Mouse (Mus musculus): ENCODE results near the gene Cfap52. TPM values are rescaled to one million over a fixed set of nuclear protein-coding genes. Genes with fewer than 3 reads are reported as not detected.

Cfap52 gene
- polyA plus RNA-seq, 2 experiments: 1.0 to 1.3 TPM

DNA sequence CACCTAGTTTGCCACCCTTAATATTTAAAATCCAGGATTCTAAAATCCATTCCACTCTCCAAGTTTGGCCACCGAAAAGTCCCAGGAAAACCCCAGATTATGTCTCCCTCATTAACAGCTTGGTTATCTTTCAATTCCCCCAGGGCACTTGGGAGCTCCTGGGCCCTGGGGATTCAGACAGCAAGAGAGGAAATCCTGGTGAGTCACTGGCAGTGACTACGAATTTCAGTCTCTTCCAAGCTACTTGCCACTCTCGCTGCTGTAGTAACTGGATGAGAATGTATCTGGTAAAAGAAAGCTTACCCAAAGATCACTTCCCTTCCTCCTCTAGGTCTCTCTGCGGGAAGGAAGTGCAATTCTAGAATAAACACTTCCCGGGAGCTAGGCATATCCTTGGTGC, 45.9 kb downstream of the Cfap52 start:
- H3K4me2 ChIP-seq (replicated peaks; ENCODE audit: low read depth, low read length, severe bottlenecking): no peak overlapping the region
- no peaks in the 10 kb centered on the region for H3K36me3 ChIP-seq (ENCODE audit: control insufficient read depth, insufficient read depth, low read length)
- no peaks in the 10 kb centered on the region for H3K9me3 ChIP-seq (ENCODE audit: control insufficient read depth, low read length)
- no peak overlapping the region for H3K4me3 ChIP-seq (replicated peaks; ENCODE audit: low read length)
- H3K4me1 ChIP-seq (ENCODE audit: control insufficient read depth, insufficient read depth, low read length): peaks cover 2% of the 10 kb centered on the region; the same call in 1 of the 2 replicates
- no peak for TF ChIP-seq POLR2A (IDR thresholded peaks at IDR 0.05; ENCODE audit: borderline replicate concordance, extremely low read depth, insufficient read depth, insufficient read length)
- no peak overlapping the region for H3K27ac ChIP-seq (replicated peaks; ENCODE audit: low read depth, low read length)
- no peak overlapping the region for H3K9ac ChIP-seq (ENCODE audit: low read depth, low read length, severe bottlenecking)
- no peak for DNase-seq (ENCODE audit: low spot score)
- H3K27me3 ChIP-seq (ENCODE audit: control insufficient read depth, insufficient read depth, low read length): peaks cover 20% of the 10 kb centered on the region
- ATAC-seq (ENCODE audit: low FRiP score, low read depth): no peak
- WGBS: 81% methylated on average over 5 of the region's 5 CpGs

DNA sequence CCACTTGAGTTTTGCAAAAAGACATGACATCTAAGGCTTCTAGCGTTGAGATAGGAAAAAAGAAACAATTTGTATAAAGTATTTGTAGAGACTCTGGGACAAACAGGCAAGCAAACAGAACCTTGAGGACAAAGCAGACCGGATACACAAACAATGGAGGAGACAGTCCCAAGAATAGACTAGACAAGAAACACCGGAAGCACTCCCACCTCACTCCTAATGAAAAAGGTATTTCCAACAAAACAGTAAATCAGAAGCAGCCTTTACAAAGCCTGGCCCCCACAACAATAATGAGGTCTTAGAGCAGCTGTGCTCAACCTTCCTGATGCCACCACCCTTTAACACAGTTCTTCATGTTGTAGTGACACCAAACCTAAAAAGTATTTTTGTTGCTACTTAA, 48.3 kb downstream of the Cfap52 start:
- H3K9me3 ChIP-seq (ENCODE audit: control insufficient read depth, low read length): no peaks in the 10 kb centered on the region
- DNase-seq (ENCODE audit: low spot score) (no peak), ATAC-seq (ENCODE audit: low FRiP score, low read depth) (no peak)
- H3K36me3 ChIP-seq (ENCODE audit: control insufficient read depth, insufficient read depth, low read length): no peaks in the 10 kb centered on the region
- no peak overlapping the region for H3K4me2 ChIP-seq (replicated peaks; ENCODE audit: low read depth, low read length, severe bottlenecking)
- H3K27me3 ChIP-seq (ENCODE audit: control insufficient read depth, insufficient read depth, low read length): peaks cover 20% of the 10 kb centered on the region
- no peak for TF ChIP-seq POLR2A (IDR thresholded peaks at IDR 0.05; ENCODE audit: borderline replicate concordance, extremely low read depth, insufficient read depth, insufficient read length)
- no peaks in the 10 kb centered on the region; the same call in 1 of the 2 replicates for H3K4me1 ChIP-seq (ENCODE audit: control insufficient read depth, insufficient read depth, low read length)
- H3K4me3 ChIP-seq (replicated peaks; ENCODE audit: low read length): no peak overlapping the region
- no peak overlapping the region for H3K9ac ChIP-seq (ENCODE audit: low read depth, low read length, severe bottlenecking)
- WGBS: 86% methylated on average over 3 of the region's 3 CpGs
- H3K27ac ChIP-seq (replicated peaks; ENCODE audit: low read depth, low read length): no peak overlapping the region

DNA sequence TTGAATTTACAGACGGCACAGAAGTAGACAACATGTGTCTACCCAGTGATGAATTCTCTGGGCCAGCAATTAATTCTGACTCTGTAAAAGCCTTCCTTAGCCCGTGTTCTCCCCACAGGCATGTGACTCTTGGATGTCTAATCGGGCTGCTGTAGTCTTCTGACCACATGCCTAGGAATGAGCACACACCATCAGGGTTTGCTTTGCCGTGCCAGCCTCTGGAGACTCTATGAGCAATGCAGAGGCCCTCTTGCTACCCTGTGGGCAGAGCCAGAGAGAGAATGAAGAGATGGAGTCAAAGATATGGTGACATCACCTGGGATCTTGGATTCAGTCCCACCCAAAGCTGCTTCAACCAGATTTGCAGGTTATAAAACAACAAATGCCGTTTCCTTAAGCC, 54.4 kb downstream of the Cfap52 start:
- Histone ChIP-seq H3K36me3 (ENCODE audit: control insufficient read depth, insufficient read depth, low read length) (no peaks in the 10 kb centered on the region), H3K4me2 (replicated peaks; ENCODE audit: low read depth, low read length, severe bottlenecking) (no peak overlapping the region), H3K27ac (replicated peaks; ENCODE audit: low read depth, low read length) (no peak overlapping the region), H3K9me3 (ENCODE audit: control insufficient read depth, low read length) (no peaks in the 10 kb centered on the region), H3K4me3 (replicated peaks; ENCODE audit: low read length) (no peak overlapping the region), H3K27me3 (ENCODE audit: control insufficient read depth, insufficient read depth, low read length) (no peaks in the 10 kb centered on the region), H3K4me1 (ENCODE audit: control insufficient read depth, insufficient read depth, low read length) (no peaks in the 10 kb centered on the region), H3K9ac (ENCODE audit: low read depth, low read length, severe bottlenecking) (no peak overlapping the region)
- 76% methylated on average over 5 of the region's 5 CpGs for WGBS
- ATAC-seq (ENCODE audit: low FRiP score, low read depth) (no peak), DNase-seq (ENCODE audit: low spot score) (no peak)
- no peak for TF ChIP-seq POLR2A (IDR thresholded peaks at IDR 0.05; ENCODE audit: borderline replicate concordance, extremely low read depth, insufficient read depth, insufficient read length)

DNA sequence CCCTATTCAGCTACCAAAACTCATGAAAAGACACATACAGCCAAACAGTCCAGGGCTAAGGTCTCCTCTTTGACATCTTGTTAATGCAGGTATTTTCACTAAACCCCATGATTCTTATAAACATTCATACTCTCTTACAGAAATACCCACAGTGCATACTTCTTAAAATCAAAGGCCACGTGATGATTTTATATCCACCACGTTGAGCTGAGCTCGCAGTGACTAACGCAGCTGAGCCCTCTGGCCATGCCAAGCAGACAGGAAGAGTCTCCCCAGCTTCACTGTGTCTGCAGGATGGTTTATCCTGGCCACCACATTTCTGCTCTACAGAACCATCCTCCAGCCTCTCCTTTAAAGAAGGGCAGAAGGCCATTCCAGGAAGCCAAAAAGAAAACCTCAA, 61.7 kb downstream of the Cfap52 start:
- H3K27me3 ChIP-seq (ENCODE audit: control insufficient read depth, insufficient read depth, low read length): no peaks in the 10 kb centered on the region
- ATAC-seq (ENCODE audit: low FRiP score, low read depth): no peak
- no peak for DNase-seq (ENCODE audit: low spot score)
- no peaks in the 10 kb centered on the region for H3K4me1 ChIP-seq (ENCODE audit: control insufficient read depth, insufficient read depth, low read length)
- WGBS: 78% methylated on average over 4 of the region's 4 CpGs
- no peak overlapping the region for H3K27ac ChIP-seq (replicated peaks; ENCODE audit: low read depth, low read length)
- H3K36me3 ChIP-seq (ENCODE audit: control insufficient read depth, insufficient read depth, low read length): no peaks in the 10 kb centered on the region
- no peak overlapping the region for H3K9ac ChIP-seq (ENCODE audit: low read depth, low read length, severe bottlenecking)
- TF ChIP-seq POLR2A (IDR thresholded peaks at IDR 0.05; ENCODE audit: borderline replicate concordance, extremely low read depth, insufficient read depth, insufficient read length): no peak
- no peaks in the 10 kb centered on the region for H3K9me3 ChIP-seq (ENCODE audit: control insufficient read depth, low read length)
- no peak overlapping the region for H3K4me3 ChIP-seq (replicated peaks; ENCODE audit: low read length)
- no peak overlapping the region for H3K4me2 ChIP-seq (replicated peaks; ENCODE audit: low read depth, low read length, severe bottlenecking)

DNA sequence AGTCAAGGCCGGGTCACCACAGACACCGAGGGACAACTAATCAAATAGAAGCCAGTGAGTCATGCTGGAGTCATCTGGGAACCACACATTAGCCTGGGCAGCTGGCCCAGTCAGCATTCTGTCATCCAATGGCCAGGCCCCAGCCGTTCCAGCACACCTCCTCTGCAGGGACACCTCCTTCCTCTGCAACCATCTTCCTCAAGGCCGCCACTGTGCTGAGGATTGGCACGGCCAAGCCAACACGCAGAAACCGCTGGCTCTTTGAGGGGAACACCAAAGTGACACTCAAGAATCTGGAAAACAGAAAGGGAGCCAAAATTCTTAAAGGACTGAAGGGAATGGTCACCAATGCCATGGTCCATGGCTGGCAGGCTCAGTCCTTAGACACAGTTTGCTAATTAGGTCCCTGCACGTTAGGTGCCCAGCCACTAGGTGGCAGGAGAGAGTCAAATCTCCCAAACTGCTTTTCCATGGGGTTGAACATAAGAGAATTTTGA, 68.3 kb downstream of the Cfap52 start:
- no peaks in the 10 kb centered on the region for H3K36me3 ChIP-seq (ENCODE audit: control insufficient read depth, insufficient read depth, low read length)
- WGBS: 54% methylated on average over 8 of the region's 8 CpGs
- H3K4me3 ChIP-seq (replicated peaks; ENCODE audit: low read length): no peak overlapping the region
- no peaks in the 10 kb centered on the region for H3K9me3 ChIP-seq (ENCODE audit: control insufficient read depth, low read length)
- DNase-seq (ENCODE audit: low spot score) (peak; percentile 55), ATAC-seq (ENCODE audit: low FRiP score, low read depth) (no peak)
- TF ChIP-seq POLR2A (IDR thresholded peaks at IDR 0.05; ENCODE audit: borderline replicate concordance, extremely low read depth, insufficient read depth, insufficient read length): no peak
- H3K9ac ChIP-seq (ENCODE audit: low read depth, low read length, severe bottlenecking): no peak overlapping the region
- H3K27me3 ChIP-seq (ENCODE audit: control insufficient read depth, insufficient read depth, low read length): no peaks in the 10 kb centered on the region
- H3K27ac ChIP-seq (replicated peaks; ENCODE audit: low read depth, low read length): no peak overlapping the region
- peaks cover 5% of the 10 kb centered on the region; the same call in 1 of the 2 replicates for H3K4me1 ChIP-seq (ENCODE audit: control insufficient read depth, insufficient read depth, low read length)
- no peak overlapping the region for H3K4me2 ChIP-seq (replicated peaks; ENCODE audit: low read depth, low read length, severe bottlenecking)

DNA sequence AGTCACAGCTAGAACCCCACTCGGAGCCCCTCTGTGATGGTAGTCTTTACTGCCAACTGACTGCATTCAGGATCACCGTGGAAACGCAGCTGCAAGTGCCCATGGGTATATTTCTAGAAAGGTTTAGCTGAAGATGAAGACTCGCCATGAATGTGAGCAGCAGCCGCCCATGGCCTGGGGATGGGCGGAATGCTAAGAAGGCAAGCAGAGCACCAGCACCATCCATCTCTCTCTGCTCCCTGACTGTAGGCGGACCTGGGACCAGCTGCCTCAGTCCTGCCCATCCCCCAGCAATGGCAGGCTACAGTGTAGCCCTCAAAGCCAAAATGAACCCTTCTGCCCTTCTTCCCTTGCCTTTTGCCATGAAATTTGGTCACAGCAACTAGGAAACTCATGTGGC, 69.8 kb downstream of the Cfap52 start:
- H3K9me3 ChIP-seq (ENCODE audit: control insufficient read depth, low read length): no peaks in the 10 kb centered on the region
- no peaks in the 10 kb centered on the region for H3K36me3 ChIP-seq (ENCODE audit: control insufficient read depth, insufficient read depth, low read length)
- no peaks in the 10 kb centered on the region for H3K27me3 ChIP-seq (ENCODE audit: control insufficient read depth, insufficient read depth, low read length)
- TF ChIP-seq POLR2A (IDR thresholded peaks at IDR 0.05; ENCODE audit: borderline replicate concordance, extremely low read depth, insufficient read depth, insufficient read length): no peak
- peak; percentile 15 for DNase-seq (ENCODE audit: low spot score)
- no peak for ATAC-seq (ENCODE audit: low FRiP score, low read depth)
- 69% methylated on average over 7 of the region's 7 CpGs for WGBS
- H3K4me3 ChIP-seq (replicated peaks; ENCODE audit: low read length): no peak overlapping the region
- no peak overlapping the region for H3K4me2 ChIP-seq (replicated peaks; ENCODE audit: low read depth, low read length, severe bottlenecking)
- peaks cover 5% of the 10 kb centered on the region; the same call in 1 of the 2 replicates for H3K4me1 ChIP-seq (ENCODE audit: control insufficient read depth, insufficient read depth, low read length)
- H3K27ac ChIP-seq (replicated peaks; ENCODE audit: low read depth, low read length): no peak overlapping the region
- H3K9ac ChIP-seq (ENCODE audit: low read depth, low read length, severe bottlenecking): no peak overlapping the region
